Mouse (Mus musculus): ENCODE results near the gene Picalm.

GRCm38 (mm10) chr7:90130501-90131375 is 725 bp downstream of the Picalm start:
- TF ChIP-seq CTCF (IDR thresholded peaks at IDR 0.05; ENCODE audit: control insufficient read depth, insufficient read depth, low read length) = no peak
- TF ChIP-seq POLR2A (IDR thresholded peaks at IDR 0.05; ENCODE audit: borderline replicate concordance, control insufficient read depth, low read depth, low read length) = peak; percentile 61

Measured in bone marrow, adult 2 months (tissue).